Mouse (Mus musculus): Measurements from ENCODE around the gene Cstl1.

DNA sequence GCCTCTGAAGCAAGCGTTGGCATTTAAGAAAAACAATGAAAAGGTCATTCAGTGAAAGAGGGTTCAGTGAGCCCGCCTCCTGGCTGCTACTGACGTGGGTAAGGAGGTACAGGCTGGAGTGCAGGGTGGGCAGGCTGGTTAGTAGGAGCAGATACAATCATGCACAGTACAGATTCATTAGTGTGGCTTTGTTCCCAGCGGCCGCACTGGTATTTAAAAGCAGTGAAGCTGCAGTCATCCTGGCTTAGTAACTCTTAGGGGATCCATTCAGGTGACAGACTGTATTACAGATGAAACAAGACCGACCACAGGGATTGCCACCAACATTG lies 43.0 kb upstream of the Cstl1 start:
- TF ChIP-seq HCFC1 (IDR thresholded peaks at IDR 0.05; ENCODE audit: borderline replicate concordance, insufficient read depth, low read length) (no peak), CHD2 (IDR thresholded peaks at IDR 0.05; ENCODE audit: low read depth, low read length) (no peak), MAFK (IDR thresholded peaks at IDR 0.05; ENCODE audit: insufficient read depth, low read depth, low read length) (no peak), ZC3H11A (IDR thresholded peaks at IDR 0.05; ENCODE audit: borderline replicate concordance, low read depth, low read length) (no peak)
